Mouse (Mus musculus): ENCODE data around the gene Asb7. TPM values are rescaled to one million over a fixed set of nuclear protein-coding genes. Genes with fewer than 3 reads are reported as not detected.

The Asb7 gene
- total RNA-seq, 2 experiments from 2014 or later = 9.4 to 9.9 TPM

GRCm38 (mm10) chr7:66653596-66653995, 35.8 kb downstream of the Asb7 start:
- no peak for DNase-seq

DNA sequence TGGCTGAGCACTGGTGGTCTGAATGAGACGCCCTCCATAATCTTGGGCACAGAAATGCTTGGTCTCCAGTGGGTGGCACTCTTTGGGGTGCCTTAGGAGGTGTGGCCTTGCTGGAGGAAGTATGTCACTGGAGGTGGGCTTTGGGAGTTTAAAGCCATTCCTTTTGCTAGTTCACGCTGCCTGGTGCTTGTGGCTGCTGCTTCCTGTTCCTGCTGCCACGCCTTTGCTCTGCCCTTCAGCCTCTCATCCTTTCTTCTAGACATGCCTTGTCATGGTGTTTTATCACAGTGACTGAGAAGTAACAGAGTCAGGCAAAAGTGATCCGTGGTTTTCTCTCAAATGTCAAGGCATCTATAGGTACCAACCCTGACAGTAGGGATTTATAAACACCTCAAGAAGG, 37.2 kb downstream of the Asb7 start:
- no peak for DNase-seq

DNA sequence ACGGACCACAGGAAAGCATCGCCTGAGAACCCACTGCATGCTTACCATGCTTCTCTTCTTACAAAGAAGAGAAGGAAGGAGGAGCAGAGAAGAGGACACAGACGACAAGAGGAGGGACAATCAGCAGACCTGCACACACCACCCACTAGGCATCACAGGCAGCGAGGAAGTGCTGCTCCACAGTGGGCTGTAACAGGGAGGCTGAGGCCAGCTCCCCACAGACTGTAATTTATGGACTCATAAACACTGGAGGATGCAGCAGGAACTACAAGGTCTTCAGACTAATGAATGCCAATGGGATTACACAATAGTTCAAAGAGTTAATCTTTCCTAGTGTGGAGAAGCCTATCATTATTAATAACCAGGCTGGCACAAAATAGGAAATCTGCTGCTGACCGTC, 38.5 kb downstream of the Asb7 start:
- DNase-seq = no peak

GRCm38 (mm10) chr7:66649181-66649580, 40.2 kb downstream of the Asb7 start:
- no peak for DNase-seq

- no peak for DNase-seq
Measured at GRCm38 (mm10) chr7:66645736-66646135, 43.7 kb downstream of the Asb7 start.

DNA sequence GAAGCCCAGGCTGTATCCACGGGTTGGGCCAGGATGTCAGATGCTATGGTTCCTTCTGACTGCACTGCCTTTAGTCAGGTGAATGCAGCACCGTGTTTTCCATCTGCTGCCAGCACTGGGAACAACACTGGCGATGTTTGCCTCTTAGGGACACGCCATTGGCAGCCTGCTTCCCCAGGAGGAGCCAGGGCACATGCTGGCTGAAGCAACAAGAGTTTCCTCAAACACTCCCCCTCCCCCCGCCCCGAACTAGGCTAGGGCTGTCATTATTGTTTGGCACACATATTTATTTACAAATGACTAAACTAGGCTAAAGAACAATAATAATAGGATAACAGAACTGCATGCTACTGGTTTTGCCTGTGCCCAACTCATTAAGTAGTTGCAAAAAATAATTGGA, 56.0 kb downstream of the Asb7 start:
- DNase-seq = no peak

DNA sequence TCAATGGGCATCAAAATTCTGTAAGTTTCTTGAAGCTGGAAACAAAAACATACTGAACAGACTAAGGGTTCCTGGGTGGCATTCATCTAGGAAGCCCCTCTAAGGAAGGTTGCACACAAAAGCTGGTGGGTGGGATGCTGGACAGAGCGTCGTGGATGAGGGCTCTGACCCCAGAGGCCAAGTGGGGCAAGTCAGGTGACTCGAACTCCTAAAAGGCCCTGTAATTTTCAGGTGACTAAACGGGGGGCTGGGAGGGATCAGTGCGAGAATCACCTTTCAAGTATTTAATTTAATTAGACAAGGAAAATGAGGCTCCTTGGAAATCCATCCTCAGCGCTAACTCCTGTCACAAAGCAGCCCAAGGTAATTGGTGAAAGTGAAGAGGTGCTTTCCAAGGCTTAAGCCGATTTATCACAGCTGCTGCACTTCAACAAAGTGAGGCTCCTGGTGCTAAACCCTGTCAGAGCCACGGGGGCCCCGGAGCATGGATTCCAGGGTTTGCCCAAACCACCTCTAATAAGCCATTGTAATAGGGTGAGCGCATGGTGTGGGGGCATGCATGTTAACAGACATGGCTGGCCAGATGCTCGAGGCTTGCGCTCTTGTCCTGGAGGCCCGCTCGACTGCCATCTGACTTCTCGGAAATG, 59.1 kb downstream of the Asb7 start:
- DNase-seq = no peak

DNA sequence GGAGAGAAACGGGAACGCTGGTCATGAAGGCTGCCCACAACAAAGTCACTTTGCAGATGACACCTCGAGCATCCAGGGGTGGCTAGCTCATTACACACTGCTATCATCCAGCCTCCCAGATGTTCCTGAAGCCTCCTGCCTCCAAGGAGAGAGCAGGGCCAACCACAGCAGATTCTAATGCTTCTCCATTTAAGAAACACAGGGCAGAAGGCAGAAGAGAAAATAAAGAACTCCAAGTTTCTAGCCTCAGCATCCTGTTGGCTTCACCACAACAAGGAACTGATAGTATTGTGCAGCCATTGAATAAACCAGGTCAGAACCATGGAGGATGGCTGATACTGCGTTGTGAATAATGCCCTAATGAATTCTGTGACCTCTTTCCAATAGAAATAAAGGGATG, 60.0 kb downstream of the Asb7 start:
- DNase-seq = no peak

DNA sequence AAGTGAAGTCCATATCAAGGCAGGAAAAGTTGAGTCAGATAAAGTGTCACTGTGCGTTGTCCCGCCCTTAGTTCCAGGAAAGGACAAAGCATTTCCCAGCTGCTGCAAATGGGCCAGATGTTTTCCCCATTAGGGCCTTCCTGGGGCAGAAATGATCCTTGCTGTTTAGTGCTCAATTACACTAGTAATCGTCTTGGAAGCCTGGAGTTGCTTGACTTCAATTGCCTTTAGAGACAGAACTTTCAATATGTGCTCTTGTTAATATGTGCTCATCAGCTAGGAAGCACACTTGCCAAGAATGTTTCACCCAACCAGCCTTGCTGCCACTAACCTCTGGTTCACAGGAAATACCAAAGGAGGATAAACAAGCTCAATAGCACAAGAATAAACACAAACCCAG, 66.0 kb downstream of the Asb7 start:
- DNase-seq = no peak

- no peak for DNase-seq
Measured at GRCm38 (mm10) chr7:66601846-66602245, 87.5 kb downstream of the Asb7 start.

GRCm38 (mm10) chr7:66600622-66601610, 88.5 kb downstream of the Asb7 start:
- no peak for DNase-seq

DNA sequence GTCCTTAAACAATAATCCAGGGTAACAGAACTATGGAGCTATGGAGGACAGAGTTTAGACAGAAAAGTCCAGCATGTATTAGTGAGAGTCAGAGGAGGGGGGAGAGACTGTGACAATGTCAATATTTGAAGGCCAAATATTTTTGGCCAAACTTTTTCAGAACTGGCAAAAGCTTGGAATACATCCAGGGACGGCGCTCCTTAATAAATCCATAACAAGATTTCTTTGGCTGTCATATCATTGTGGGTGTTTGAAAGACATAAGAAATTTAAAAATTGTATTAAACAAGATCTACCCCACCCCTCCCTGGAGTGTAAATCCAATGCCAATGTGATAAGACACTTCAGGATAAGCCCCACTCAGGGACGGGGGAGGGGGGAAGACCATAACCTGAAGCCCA, 89.3 kb downstream of the Asb7 start:
- DNase-seq = no peak

DNA sequence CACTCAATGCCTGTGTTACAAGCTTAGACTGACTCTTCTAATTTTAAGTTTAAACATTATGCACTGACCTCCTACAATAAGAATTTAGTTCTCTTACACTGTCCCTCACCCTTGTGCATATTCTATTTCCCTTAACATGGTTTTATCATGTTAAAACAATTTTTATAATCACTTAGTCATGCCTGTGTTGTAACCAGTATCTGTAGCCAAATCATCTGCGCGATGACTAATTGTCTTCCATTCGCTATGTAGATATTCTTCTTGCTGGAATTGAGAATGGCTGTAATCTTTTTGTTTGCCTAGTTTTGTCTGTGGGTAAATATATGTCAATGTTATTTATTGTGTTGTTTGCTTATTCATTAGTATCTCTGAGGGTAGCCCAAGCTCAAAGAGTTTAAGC, 91.5 kb downstream of the Asb7 start:
- no peak for DNase-seq

Other genes starting within 250 kb of the Asb7 start
- gene Lins1, start 293 bp upstream of the Asb7 start, total RNA-seq (2021) = 1 to 10 TPM; 2.9 to 5.0 TPM
- not detected for gene Cers3, start 53.9 kb upstream of the Asb7 start, total RNA-seq (2021)
- gene Adamts17, start 150.1 kb upstream of the Asb7 start, total RNA-seq (2021) = 10 to 100 TPM in 1 of 2 experiments, 1 to 10 TPM in 1; 9.7 to 16.6 TPM

Measured in gastrocnemius, postnatal 10 days (tissue).